Mouse (Mus musculus): ENCODE data around the gene Gm12166. TPM values are rescaled to one million over a fixed set of nuclear protein-coding genes. Genes with fewer than 3 reads are reported as not detected.
A peak's percentile ranks its signal among the peaks of the same experiment; 100 is the strongest.

The Gm12166 gene
- polyA plus RNA-seq, 1 experiment: 4.3 TPM

DNA sequence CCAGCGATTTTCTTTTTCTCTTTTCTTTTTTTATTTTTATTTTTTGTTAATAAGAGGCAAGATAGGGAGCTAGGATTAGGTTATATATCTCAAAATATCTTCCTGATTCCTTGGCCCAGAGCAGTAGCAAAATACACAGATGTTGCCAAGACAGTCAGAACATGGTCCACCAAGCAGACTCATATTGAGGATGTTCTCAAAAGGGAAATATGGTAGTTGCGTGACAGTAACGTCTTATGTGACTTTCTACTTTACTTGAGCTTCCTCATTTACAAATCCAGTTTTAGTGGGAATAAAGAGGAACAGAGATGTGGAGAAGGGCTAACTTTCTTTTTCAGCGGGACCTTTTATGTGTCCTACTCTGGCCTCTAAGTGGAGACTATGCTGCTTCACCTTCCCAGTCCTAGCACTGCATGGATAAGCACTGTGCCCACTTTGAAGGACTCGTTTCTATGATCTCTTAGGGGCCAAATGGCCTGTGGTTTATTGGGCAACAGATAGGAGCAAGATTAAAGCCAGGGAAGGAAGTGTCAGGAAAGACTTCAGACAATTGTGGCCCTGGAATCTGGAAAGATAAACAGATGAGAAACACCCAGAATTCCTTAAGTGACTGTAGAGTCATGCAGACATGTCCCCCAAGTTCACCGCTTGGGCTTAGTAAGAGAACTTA is 9.8 kb upstream of the Gm12166 start:
- no peak for TF ChIP-seq MAX (IDR thresholded peaks at IDR 0.05; ENCODE audit: low read depth)
- TF ChIP-seq USF1 (IDR thresholded peaks at IDR 0.05; ENCODE audit: low read depth): no peak
- TF ChIP-seq REST (IDR thresholded peaks at IDR 0.05; ENCODE audit: insufficient read depth, insufficient read length): no peak
- no peak for TF ChIP-seq SRF (IDR thresholded peaks at IDR 0.05; ENCODE audit: control insufficient read depth, insufficient read length, low read depth)
- peak in 1 of 3 experiments; percentile 4 for TF ChIP-seq MYOD1 (IDR thresholded peaks at IDR 0.05; ENCODE audit: control insufficient read depth in 1 of 3, insufficient read length in 2 of 3, low read depth in 2 of 3)
- no peak for TF ChIP-seq TCF12 (IDR thresholded peaks at IDR 0.05; ENCODE audit: insufficient read depth, poor library complexity, severe bottlenecking)
- TF ChIP-seq POLR2A (IDR thresholded peaks at IDR 0.05; ENCODE audit: insufficient read length, low read depth): no peak
- TF ChIP-seq E2F4 (IDR thresholded peaks at IDR 0.05; ENCODE audit: insufficient read depth): no peak
- peak; percentile 93 for TF ChIP-seq CEBPB (IDR thresholded peaks at IDR 0.05; ENCODE audit: insufficient read depth, poor library complexity, severe bottlenecking)
- no peak for TF ChIP-seq POLR2AphosphoS2 (IDR thresholded peaks at IDR 0.05; ENCODE audit: insufficient read length, low read depth)
- no peak for TF ChIP-seq TCF3 (IDR thresholded peaks at IDR 0.05; ENCODE audit: insufficient read length, low read depth)
- TF ChIP-seq MYOG (IDR thresholded peaks at IDR 0.05; ENCODE audit: control insufficient read depth in 1 of 3, insufficient read depth in 1 of 3, insufficient read length in 2 of 3, low read depth in 2 of 3): peak in 1 of 3 experiments; percentile 21
- H3K4me3 ChIP-seq: no peak overlapping the region
- H3K36me3 ChIP-seq (ENCODE audit: control insufficient read depth, insufficient read depth): peaks cover 15% of the 10 kb centered on the region
- no peaks in the 10 kb centered on the region for H3K27me3 ChIP-seq (ENCODE audit: control insufficient read depth, insufficient read depth, insufficient read length)
- peaks cover 37% of the 10 kb centered on the region for H3K79me2 ChIP-seq (ENCODE audit: control insufficient read depth, insufficient read depth)
- peak overlapping the region; percentile 69 for H3K4me2 ChIP-seq (ENCODE audit: low read depth)
- H3ac ChIP-seq (ENCODE audit: control insufficient read depth, insufficient read length): no peak overlapping the region

- H3K27me3 ChIP-seq (ENCODE audit: control insufficient read depth, insufficient read depth, insufficient read length): no peaks in the 10 kb centered on the region
- no peak overlapping the region for H3ac ChIP-seq (ENCODE audit: control insufficient read depth, insufficient read length)
- no peak overlapping the region for H3K4me2 ChIP-seq (ENCODE audit: low read depth)
Observed at GRCm38 (mm10) chr11:46060651-46061020, 8.5 kb upstream of the Gm12166 start.

GRCm38 (mm10) chr11:46059887-46060650 is 7.9 kb upstream of the Gm12166 start:
- H3K79me2 ChIP-seq (ENCODE audit: control insufficient read depth, insufficient read depth): peaks cover 36% of the 10 kb centered on the region
- TF ChIP-seq TCF12 (IDR thresholded peaks at IDR 0.05; ENCODE audit: insufficient read depth, poor library complexity, severe bottlenecking): no peak
- no peak for TF ChIP-seq TCF3 (IDR thresholded peaks at IDR 0.05; ENCODE audit: insufficient read length, low read depth)
- TF ChIP-seq POLR2AphosphoS2 (IDR thresholded peaks at IDR 0.05; ENCODE audit: insufficient read length, low read depth): peak; percentile 48
- TF ChIP-seq USF1 (IDR thresholded peaks at IDR 0.05; ENCODE audit: low read depth): no peak
- peaks cover 9% of the 10 kb centered on the region for H3K36me3 ChIP-seq (ENCODE audit: control insufficient read depth, insufficient read depth)
- H3K4me3 ChIP-seq: no peak overlapping the region
- no peak overlapping the region for H3ac ChIP-seq (ENCODE audit: control insufficient read depth, insufficient read length)
- no peaks in the 10 kb centered on the region for H3K27me3 ChIP-seq (ENCODE audit: control insufficient read depth, insufficient read depth, insufficient read length)
- H3K4me2 ChIP-seq (ENCODE audit: low read depth): no peak overlapping the region

More at GRCm38 (mm10) chr11:46060651-46061020, 8.5 kb upstream of the Gm12166 start:
- H3K36me3 ChIP-seq (ENCODE audit: control insufficient read depth, insufficient read depth): peaks cover 9% of the 10 kb centered on the region
- peaks cover 36% of the 10 kb centered on the region for H3K79me2 ChIP-seq (ENCODE audit: control insufficient read depth, insufficient read depth)
- TF ChIP-seq USF1 (IDR thresholded peaks at IDR 0.05; ENCODE audit: low read depth): no peak
- no peak for TF ChIP-seq MYOD1 (IDR thresholded peaks at IDR 0.05; ENCODE audit: control insufficient read depth in 1 of 3, insufficient read length in 2 of 3, low read depth in 2 of 3)
- TF ChIP-seq POLR2AphosphoS2 (IDR thresholded peaks at IDR 0.05; ENCODE audit: insufficient read length, low read depth): no peak
- no peak for TF ChIP-seq POLR2A (IDR thresholded peaks at IDR 0.05; ENCODE audit: insufficient read length, low read depth)
- TF ChIP-seq CEBPB (IDR thresholded peaks at IDR 0.05; ENCODE audit: insufficient read depth, poor library complexity, severe bottlenecking): no peak
- TF ChIP-seq MYOG (IDR thresholded peaks at IDR 0.05; ENCODE audit: control insufficient read depth in 1 of 3, insufficient read depth in 1 of 3, insufficient read length in 2 of 3, low read depth in 2 of 3): no peak
- TF ChIP-seq SRF (IDR thresholded peaks at IDR 0.05; ENCODE audit: control insufficient read depth, insufficient read length, low read depth): no peak
- no peak for TF ChIP-seq TCF12 (IDR thresholded peaks at IDR 0.05; ENCODE audit: insufficient read depth, poor library complexity, severe bottlenecking)
- TF ChIP-seq MAX (IDR thresholded peaks at IDR 0.05; ENCODE audit: low read depth): no peak
- no peak for TF ChIP-seq E2F4 (IDR thresholded peaks at IDR 0.05; ENCODE audit: insufficient read depth)
- no peak for TF ChIP-seq REST (IDR thresholded peaks at IDR 0.05; ENCODE audit: insufficient read depth, insufficient read length)
- TF ChIP-seq TCF3 (IDR thresholded peaks at IDR 0.05; ENCODE audit: insufficient read length, low read depth): no peak
- no peak overlapping the region for H3K4me3 ChIP-seq

GRCm38 (mm10) chr11:46058916-46059315 is 6.8 kb upstream of the Gm12166 start:
- no peak for TF ChIP-seq TCF12 (IDR thresholded peaks at IDR 0.05; ENCODE audit: insufficient read depth, poor library complexity, severe bottlenecking)
- no peak for TF ChIP-seq REST (IDR thresholded peaks at IDR 0.05; ENCODE audit: insufficient read depth, insufficient read length)
- TF ChIP-seq SRF (IDR thresholded peaks at IDR 0.05; ENCODE audit: control insufficient read depth, insufficient read length, low read depth): no peak
- TF ChIP-seq E2F4 (IDR thresholded peaks at IDR 0.05; ENCODE audit: insufficient read depth): no peak
- no peak for TF ChIP-seq TCF3 (IDR thresholded peaks at IDR 0.05; ENCODE audit: insufficient read length, low read depth)
- TF ChIP-seq MAX (IDR thresholded peaks at IDR 0.05; ENCODE audit: low read depth): no peak
- TF ChIP-seq MYOD1 (IDR thresholded peaks at IDR 0.05; ENCODE audit: control insufficient read depth in 1 of 3, insufficient read length in 2 of 3, low read depth in 2 of 3): no peak
- no peak for TF ChIP-seq POLR2AphosphoS2 (IDR thresholded peaks at IDR 0.05; ENCODE audit: insufficient read length, low read depth)
- TF ChIP-seq POLR2A (IDR thresholded peaks at IDR 0.05; ENCODE audit: insufficient read length, low read depth): no peak
- no peak for TF ChIP-seq MYOG (IDR thresholded peaks at IDR 0.05; ENCODE audit: control insufficient read depth in 1 of 3, insufficient read depth in 1 of 3, insufficient read length in 2 of 3, low read depth in 2 of 3)
- no peak for TF ChIP-seq CEBPB (IDR thresholded peaks at IDR 0.05; ENCODE audit: insufficient read depth, poor library complexity, severe bottlenecking)
- no peak for TF ChIP-seq USF1 (IDR thresholded peaks at IDR 0.05; ENCODE audit: low read depth)
- H3K4me2 ChIP-seq (ENCODE audit: low read depth): peak overlapping the region; percentile 1
- H3K79me2 ChIP-seq (ENCODE audit: control insufficient read depth, insufficient read depth): peaks cover 36% of the 10 kb centered on the region
- no peak overlapping the region for H3ac ChIP-seq (ENCODE audit: control insufficient read depth, insufficient read length)
- H3K36me3 ChIP-seq (ENCODE audit: control insufficient read depth, insufficient read depth): peaks cover 9% of the 10 kb centered on the region
- no peak overlapping the region for H3K4me3 ChIP-seq
- no peaks in the 10 kb centered on the region for H3K27me3 ChIP-seq (ENCODE audit: control insufficient read depth, insufficient read depth, insufficient read length)
